Mouse (Mus musculus) lung, postnatal 14 days (tissue): ENCODE measurements at regions not wholly inside any gene's neighbourhood (a gene's known extent, or its start where the extent isn't known, plus 50 kb on each side); places are given as distances from the start of the nearest gene placed in this dataset.

Experiments
- DNase-seq: peaks from one replicate; pipeline ENCODE4 v3.0.0; 2021

DNA sequence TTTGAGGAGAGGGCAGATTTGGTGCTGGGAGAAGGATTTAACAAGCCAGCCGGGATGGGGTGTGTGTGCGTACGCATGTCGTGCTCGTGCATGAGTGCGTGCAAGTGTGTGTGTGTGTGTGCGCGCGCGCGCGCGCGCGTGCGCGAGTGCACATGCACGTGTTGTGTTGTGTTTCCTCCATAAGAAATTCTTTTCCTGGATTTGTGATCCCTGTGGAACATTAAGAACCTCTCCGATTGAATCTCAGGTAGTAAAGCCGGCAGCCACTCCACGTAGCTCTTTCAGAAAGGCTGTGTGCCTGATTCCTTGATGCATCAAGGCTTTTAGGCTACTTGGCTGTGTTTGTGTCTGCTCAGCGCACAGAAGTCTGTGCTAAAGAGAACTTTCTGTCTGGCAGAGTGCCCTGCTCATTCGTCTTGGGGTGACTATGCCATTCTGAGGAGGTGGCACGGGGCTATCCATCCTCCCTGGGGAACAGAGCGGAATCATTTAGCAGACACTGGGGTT, 62.7 kb upstream of the Sox4 start:
- DNase-seq: no peak

GRCm38 (mm10) chr13:29015605-29015994, 62.1 kb upstream of the Sox4 start:
- no peak for DNase-seq

GRCm38 (mm10) chr13:29014827-29015604, 61.5 kb upstream of the Sox4 start:
- DNase-seq: no peak

- DNase-seq: no peak
Measured at GRCm38 (mm10) chr13:29014066-29014826, 60.7 kb upstream of the Sox4 start.

DNA sequence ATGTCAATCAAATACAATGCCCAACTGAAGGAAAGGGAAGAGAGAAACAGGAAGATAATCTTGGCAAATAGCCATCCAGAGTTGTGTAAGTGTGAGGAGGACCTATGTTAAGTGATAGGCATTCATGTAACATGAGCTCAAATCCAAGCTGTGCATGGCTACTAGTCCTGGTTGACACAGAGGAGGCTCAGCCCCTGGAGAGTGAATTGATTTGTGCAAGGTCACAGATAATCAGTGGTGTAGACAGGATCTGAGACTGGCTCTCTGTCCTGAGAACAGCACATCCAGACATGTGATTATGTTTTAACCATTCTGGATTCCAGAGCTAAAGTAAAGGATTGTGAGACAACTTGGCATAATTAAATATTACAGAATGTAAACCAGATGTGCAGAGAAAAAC, 53.0 kb upstream of the Sox4 start:
- DNase-seq: no peak
